Mouse (Mus musculus) lung, adult 18-20 months (tissue): ENCODE results near the gene Olfm2.
A peak's percentile ranks its signal among the peaks of the same experiment; 100 is the strongest.

ENCODE experiments used
- DNase-seq, 2 experiments: peaks; one replicate each; pipeline ENCODE4 v3.0.0; 2022; ENCODE audit warnings: mixed read lengths in 2 of 2

The Olfm2 gene

DNA sequence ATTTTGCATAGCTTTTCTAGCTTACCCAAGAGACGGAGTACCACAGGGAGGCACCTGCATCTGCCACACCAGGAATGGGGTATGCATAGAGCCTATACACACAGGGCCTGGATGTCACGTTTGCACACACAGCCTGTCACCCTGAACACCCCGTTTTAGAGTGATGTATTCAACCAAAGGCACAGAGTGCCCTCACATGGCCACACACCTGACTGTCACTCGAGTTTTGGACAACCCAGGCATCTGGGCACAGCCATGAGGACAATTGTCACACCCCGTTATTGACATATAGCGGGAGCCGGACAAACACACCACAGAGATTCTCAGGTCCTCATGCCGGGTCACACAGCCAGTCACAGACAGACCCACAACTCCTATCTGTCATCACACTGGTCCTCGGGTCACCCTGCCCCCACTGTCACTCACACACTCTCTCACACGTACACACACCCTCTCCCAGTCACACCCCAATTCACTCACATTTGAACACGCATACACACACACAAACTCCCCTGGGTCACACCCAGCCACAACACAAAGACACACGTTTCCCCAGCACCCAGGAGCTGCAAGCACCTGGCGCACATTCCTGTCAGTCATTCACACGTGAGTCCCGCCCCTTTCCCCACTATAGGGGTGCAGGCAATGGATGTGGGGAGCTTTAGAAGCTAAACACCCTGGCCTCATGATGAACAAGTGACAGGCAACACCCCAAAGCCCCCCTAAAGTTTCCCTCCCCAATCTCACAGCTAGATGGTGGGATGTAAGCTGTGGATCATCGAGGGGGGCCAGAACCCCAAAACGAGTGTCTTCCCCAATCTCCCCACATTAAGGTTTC is 801 bp downstream of the Olfm2 start:
- DNase-seq: no peak

DNA sequence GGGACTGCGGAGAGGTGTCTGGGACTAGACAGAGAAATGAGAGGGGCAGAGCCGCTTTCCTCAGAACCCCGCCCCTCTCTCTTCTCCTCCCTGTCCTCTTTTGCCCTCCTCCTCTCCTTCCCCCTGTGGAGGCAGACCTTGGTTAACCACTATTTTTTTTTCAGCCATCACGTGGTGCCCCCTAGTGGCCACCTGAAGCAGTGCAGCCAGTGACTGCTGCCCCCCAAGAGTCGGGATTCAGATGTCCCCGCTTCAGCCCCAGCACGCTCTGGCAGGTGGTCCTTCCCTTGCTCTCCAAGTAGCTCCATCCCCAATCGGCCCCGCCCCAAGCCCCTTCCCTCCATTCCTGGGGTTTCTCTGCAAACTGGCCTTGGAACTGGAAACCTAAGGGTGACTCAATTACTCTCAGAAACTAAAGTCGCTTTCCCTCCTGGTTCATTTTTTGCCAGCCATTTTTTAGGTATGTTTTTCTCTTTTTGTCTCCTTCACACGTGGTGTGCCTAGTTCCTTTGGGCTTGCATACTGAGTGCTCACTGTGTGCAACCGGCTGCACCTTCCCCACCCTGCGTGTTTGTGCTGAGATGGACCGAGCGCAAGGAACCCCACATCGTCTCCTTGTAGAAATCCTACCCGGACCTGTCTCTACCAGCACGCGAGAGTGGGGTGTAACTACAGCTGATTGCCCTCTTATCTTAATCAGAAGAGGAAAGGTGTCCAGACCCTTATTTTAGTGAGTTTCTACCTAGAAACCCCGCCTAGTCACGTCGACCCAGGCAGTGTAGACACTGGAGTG is 2.0 kb downstream of the Olfm2 start:
- DNase-seq: no peak

DNA sequence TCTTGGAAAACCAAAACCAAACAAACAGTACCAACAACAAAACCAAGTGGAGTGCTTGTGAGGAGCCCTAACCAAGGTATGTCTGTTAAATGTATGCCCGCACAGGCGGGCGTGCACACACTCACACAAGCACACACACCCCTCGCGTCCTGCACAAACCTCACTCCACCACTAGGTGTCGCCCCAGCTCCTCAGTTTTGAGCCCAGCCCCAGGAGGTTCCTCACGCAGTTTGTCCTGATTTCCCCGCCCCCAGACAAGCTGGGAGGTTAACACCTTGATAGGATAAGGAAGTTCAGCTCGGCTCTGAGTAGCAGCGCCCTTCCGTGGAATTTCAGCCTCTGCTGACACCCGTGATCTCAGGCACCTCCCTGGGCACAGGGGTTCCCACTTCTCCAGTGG is 5.7 kb downstream of the Olfm2 start:
- DNase-seq: peak; percentile 83 to 90

GRCm38 (mm10) chr9:20738251-20738999 is 7.7 kb downstream of the Olfm2 start:
- DNase-seq: no peak

DNA sequence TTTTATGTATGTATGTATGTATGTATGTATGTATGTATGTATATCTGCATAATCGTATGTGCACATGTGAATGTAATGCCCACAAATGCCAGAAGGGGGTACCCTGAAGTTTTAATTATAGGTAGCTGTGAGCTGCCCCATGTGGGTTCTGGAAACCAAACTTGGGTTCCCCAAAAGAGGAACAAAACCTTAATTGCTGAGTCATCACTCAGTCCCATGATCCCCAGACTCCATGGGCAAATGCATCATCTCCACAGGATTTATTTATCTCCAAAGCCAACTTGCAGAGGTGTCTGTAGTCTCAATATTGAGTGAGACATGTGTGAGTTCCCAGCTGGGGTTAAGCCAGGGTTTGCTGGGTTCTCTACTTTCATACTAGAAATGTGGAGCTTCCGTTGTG is 8.9 kb downstream of the Olfm2 start:
- DNase-seq: no peak

DNA sequence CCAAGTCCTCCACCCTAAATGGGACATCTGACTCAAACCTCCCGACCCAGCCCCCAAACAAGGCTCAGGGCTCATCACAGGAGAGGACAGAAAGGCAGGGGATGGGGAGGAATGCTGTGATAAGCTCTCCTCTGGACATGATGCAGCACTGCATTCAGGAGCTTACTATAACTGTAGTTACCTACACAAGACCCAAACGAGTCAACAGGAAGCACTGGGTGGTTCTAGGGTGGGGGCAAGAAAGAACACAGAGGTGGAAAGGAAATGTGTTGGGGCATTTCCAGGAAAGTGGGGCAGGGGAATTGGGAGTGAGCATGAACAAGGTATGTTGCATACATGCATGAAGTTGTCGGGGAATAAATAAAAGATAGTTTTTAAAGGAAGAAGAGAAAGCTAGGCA is 11.5 kb downstream of the Olfm2 start:
- DNase-seq: no peak

DNA sequence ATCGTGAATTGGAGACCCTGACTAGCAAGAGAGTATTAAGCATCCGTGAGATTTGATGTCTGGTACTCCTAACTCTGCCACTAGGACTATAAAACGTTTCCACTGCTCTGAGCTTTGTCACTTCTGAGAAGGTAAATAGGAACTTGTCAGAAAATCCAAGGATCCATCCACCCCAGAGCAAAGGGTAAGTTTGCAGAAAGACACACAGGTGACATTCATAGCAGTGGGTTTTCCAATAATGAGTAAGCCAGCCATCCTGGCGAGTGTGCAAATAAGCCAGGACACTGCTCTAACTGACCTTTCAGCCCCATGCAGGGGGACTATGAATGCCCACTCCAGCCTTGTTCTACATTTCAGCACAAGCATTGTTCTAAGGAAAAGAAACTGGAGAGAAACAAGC is 14.4 kb downstream of the Olfm2 start:
- no peak for DNase-seq

- no peak for DNase-seq
Measured at GRCm38 (mm10) chr9:20729451-20729850, 16.7 kb downstream of the Olfm2 start.

DNA sequence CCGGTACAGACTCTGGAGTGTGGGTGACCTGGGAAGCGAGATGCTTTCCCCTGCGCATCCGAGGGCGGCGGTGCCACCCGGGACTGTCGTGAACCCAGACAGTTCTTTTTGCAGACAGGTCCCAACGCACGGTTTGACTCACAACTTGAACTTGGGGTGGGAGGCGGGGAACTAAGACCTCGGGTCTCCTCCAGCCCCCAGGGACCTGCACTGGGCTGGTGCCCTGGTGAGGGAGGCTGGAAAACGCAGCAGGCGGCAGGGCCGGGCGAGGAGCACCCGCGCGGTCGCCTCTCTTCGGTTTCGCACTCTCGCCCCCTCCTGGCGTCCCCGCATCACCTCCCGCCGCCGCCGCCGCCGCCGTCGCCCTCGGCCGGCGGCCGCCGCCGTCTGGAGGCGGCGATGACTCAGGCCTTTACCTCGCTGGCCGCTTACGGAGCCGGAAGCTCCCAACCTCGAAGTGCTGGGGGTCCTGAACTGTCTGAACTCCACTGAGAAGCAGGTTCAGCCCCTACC is 18.5 kb downstream of the Olfm2 start:
- DNase-seq: peak; percentile 17 to 51

DNA sequence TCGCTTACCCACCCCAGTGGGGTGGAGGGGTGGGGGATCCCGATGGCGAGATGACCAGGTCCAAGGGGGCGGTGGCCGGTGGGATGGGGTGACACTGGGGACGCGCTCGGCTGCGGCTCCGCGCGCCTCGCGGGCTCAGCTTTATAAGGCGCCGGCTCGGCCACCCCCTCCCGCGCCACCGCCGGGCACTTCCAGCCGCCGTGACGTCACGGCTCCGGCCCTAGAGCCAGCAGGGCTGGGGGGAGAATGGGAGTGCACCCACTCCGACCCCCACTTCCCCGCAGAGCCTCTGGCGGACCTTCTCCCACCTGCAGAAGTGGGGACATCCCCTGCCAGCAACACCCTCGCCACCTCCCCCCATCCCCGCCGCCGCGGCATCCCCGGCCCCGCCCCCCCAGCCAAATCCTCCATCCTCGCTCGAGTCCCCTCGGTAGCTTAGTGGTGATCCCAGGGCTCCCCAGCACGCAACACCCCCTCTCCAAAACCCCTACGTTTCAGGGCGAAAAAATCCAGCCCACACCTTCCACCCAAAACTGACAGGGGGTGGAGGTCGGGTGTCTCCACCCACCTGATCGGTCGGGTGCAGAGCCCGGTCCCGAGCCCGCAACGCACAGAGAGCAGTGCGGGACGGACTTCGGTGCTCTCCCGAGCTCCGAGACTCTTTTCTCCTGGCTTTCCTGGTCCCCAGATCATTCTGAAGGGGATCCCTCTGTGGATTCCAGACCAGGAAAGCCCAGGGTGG is 19.1 kb downstream of the Olfm2 start:
- DNase-seq: no peak

- DNase-seq: no peak
Measured at GRCm38 (mm10) chr9:20726134-20726858, 19.9 kb downstream of the Olfm2 start.

GRCm38 (mm10) chr9:20721582-20721981 is 24.6 kb downstream of the Olfm2 start:
- DNase-seq: no peak

DNA sequence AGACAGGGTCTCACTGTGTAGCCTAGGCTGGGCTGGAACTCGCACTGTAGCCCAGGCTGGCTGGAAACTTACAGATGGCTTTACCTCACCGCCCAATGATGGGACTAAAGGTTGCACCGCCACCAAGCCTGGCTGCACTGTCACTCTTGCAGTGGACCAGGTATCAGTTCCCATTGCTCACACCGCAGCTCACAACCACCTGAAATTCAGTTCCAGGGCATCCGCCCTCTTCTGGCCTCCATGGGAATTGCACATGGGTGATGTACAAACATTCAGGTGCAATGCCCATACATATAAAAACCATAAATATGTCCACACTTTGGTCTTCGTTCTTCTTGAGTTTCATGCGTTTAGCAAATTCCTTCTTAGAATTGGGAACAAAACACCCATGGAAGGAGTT is 30.8 kb downstream of the Olfm2 start:
- no peak for DNase-seq

GRCm38 (mm10) chr9:20713478-20713987 is 32.6 kb downstream of the Olfm2 start:
- DNase-seq: no peak

DNA sequence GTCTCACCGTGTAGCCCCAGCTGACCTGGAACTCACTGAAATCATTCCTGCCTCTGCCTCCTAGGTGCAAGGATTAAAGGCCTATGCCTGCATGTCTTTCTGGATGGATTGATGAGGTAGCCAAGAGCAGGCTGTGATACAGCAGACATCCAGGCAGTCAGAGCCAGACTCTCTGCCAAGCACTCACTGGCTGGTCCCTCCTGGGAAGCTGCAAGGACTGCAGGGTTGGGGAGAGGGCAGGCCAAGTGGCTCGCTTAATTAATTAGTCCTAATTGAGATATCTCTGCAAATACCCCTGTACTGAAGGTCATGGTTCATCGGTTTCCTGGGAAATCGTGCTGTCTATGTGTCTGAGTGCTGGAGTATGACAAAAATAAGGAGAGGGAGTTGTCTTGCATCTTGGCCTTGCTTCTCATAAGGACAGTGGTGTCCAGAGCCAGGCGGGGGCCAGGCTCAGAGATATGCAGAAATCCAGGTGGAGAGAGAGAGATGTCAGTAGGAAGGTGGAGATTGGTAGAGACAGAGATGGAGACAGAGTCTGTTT is 33.1 kb downstream of the Olfm2 start:
- no peak for DNase-seq

- DNase-seq: no peak
Measured at GRCm38 (mm10) chr9:20710471-20710870, 35.7 kb downstream of the Olfm2 start.

- no peak for DNase-seq
Measured at GRCm38 (mm10) chr9:20705981-20706380, 40.2 kb downstream of the Olfm2 start.

GRCm38 (mm10) chr9:20705420-20705819 is 40.7 kb downstream of the Olfm2 start:
- no peak for DNase-seq

DNA sequence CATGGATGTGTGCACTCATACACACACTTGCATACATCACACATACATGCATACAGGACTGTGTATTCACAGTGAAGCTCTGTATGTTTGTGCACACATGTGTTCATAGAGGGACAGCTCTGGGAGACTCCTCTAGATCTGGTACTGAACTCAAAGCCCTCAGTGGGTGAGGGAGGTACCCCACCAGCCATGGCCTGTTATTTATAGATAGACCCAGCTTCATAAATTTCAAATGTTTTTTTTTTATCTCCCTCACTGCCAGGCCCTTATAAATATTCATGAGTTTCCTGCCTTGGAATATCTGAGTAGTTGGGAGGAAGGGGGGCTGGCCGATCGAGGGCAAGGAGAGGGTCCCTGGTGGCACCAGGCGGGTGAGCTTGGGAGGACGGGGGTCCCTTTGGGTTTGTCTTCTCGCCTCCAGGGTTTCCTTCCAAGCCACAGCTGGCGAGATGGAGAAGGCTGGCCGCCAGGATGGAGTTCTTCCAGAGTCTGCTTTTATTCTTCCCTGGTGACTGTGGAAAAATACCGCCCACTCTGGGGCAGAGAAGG is 42.2 kb downstream of the Olfm2 start:
- no peak for DNase-seq

DNA sequence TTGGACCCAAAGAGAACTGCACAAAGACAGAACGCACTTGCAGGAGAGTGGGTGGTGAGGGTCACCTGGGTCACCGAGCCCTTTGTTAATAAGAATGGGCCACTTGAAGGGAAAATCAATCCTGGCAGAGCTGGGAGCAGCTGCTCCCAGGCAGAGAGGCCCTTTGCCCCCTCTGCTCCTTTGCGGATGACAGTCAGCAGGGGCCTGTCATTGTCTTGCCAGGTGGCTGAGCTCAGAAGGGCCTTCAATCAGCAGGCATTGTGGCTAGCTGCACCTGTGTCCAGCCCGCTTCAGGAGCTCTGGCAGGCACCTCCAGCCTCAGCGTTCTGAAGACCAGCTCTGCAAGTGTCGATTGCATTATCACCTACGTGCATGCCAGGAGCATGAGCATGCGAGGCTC is 48.7 kb downstream of the Olfm2 start:
- DNase-seq: no peak
